Mouse (Mus musculus) heart, embryonic 11.5 days (tissue): ENCODE measurements around the gene Thsd4. TPM values are rescaled to one million over a fixed set of nuclear protein-coding genes. Genes with fewer than 3 reads are reported as not detected.

ENCODE experiments used
- ATAC-seq: fragments of 200-750 bp; cut with Nextera tagmentation; replicated peaks from 2 replicates; pipeline ENCODE4 v1.8.0; 2017; ENCODE audit warnings: moderate library complexity; ENCODE audit not compliant: insufficient number of reproducible peaks, low FRiP score, low TSS enrichment
- H3K27ac ChIP-seq: fragments of 300-500 bp; sonication (generic); 2 replicates; pipeline ENCODE4 v1.5.1; 2014; ENCODE audit warnings: mild to moderate bottlenecking, low read depth, low read length
- H3K27me3 ChIP-seq: fragments of 300-500 bp; sonication (generic); 2 replicates; pipeline ENCODE4 v1.6.1; 2014; ENCODE audit warnings: mild to moderate bottlenecking, low read length, mixed read lengths; ENCODE audit not compliant: control insufficient read depth, insufficient read depth
- H3K36me3 ChIP-seq: fragments of 300-500 bp; sonication (generic); 2 replicates; pipeline ENCODE4 v1.6.1; 2014; ENCODE audit warnings: mild to moderate bottlenecking, low read length, moderate library complexity, mixed read lengths; ENCODE audit not compliant: control insufficient read depth, insufficient read depth
- H3K4me1 ChIP-seq: fragments of 300-500 bp; sonication (generic); 2 replicates; pipeline ENCODE4 v1.6.1; 2014; ENCODE audit warnings: low read length; ENCODE audit not compliant: control insufficient read depth, insufficient read depth
- H3K4me2 ChIP-seq: fragments of 300-500 bp; sonication (generic); 2 replicates; pipeline ENCODE4 v1.6.1; 2014; ENCODE audit warnings: mild to moderate bottlenecking, moderate library complexity
- H3K4me3 ChIP-seq: fragments of 300-500 bp; sonication (generic); 2 replicates; pipeline ENCODE4 v1.5.1; 2014; ENCODE audit warnings: low read depth, low read length
- H3K9ac ChIP-seq: fragments of 300-500 bp; sonication (generic); 2 replicates; pipeline ENCODE4 v1.6.1; 2014; ENCODE audit warnings: mild to moderate bottlenecking, low read depth, low read length, moderate library complexity
- H3K9me3 ChIP-seq: fragments of 300-500 bp; sonication (generic); replicated peaks from 2 replicates; pipeline ENCODE4 v1.6.1; 2016; ENCODE audit warnings: low read length; ENCODE audit not compliant: control insufficient read depth
- WGBS: fragments of 180-500 bp; shearing (Covaris S2); extraction: QIAGEN DNeasy Blood & Tissue Kit; methylation state at CpG from one replicate; pipeline ENCODE4 v1.1.7; 2014; ENCODE audit not compliant: insufficient replicate concordance; 5-methylcytosine and 5-hydroxymethylcytosine counted together
- polyA plus RNA-seq: library from polyadenylated mRNA; unstranded; fragments of >200 nt; fragmentation: Nextera tagmentation; extraction: Ambion mirVana; gene quantifications from 2 replicates; pipeline ENCODE4 v1.2.1, GENCODE M21; 2014

The Thsd4 gene
- polyA plus RNA-seq, 1 experiment from 2014 or later: 14.6 TPM

- H3K27ac ChIP-seq: no peak overlapping the region
- no peaks in the 10 kb centered on the region for H3K27me3 ChIP-seq
- no peaks in the 10 kb centered on the region for H3K36me3 ChIP-seq
- ATAC-seq: no peak
- H3K9me3 ChIP-seq: no peaks in the 10 kb centered on the region
- no peak overlapping the region for H3K4me2 ChIP-seq
- no peaks in the 10 kb centered on the region for H3K4me1 ChIP-seq
- no peak overlapping the region for H3K4me3 ChIP-seq
- no peak overlapping the region for H3K9ac ChIP-seq
- WGBS: 51% methylated on average over 4 of the region's 4 CpGs
Measured at GRCm38 (mm10) chr9:60414076-60414755, 107.6 kb downstream of the Thsd4 start.

DNA sequence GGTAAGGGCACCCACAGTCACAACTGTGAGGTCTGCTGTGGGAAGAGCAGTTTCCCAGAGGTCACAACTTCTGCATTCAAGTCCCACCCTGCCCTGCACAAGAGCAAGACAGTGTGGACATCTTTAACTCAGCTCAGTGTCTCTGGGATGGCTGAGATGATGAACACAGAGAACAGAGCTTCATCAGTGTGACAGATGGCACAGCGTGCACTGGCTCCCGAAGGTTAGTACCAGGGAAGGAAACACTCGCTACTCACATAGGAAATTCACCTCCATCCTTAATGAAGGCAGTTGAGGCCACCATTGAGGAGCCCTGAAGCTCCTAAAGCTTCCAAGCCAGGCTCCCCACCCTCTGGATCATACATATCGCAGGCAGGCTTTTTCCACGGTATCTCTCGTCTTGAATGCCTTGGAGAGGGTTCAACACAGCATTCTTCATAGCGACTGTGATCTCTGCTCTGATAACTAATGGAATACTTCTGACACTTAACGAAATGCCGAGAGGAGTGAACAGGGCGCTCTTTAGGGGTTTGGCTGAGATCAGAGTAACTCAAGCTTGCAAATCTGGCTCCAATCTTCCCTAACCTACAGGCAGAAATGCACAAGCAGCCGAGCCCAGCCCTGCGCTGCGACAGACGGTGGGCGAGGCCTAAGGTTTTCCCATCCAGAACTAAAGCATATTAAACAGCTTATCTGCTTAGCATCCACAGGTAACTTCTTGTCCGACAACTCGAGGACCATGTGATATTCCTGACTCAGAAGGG, 110.8 kb downstream of the Thsd4 start:
- no peak for ATAC-seq
- no peaks in the 10 kb centered on the region for H3K4me1 ChIP-seq
- no peaks in the 10 kb centered on the region for H3K9me3 ChIP-seq
- no peaks in the 10 kb centered on the region for H3K27me3 ChIP-seq
- H3K4me2 ChIP-seq: no peak overlapping the region
- no peak overlapping the region for H3K27ac ChIP-seq
- WGBS: 61% methylated on average over 17 of the region's 17 CpGs
- no peaks in the 10 kb centered on the region for H3K36me3 ChIP-seq
- H3K4me3 ChIP-seq: no peak overlapping the region
- no peak overlapping the region for H3K9ac ChIP-seq

DNA sequence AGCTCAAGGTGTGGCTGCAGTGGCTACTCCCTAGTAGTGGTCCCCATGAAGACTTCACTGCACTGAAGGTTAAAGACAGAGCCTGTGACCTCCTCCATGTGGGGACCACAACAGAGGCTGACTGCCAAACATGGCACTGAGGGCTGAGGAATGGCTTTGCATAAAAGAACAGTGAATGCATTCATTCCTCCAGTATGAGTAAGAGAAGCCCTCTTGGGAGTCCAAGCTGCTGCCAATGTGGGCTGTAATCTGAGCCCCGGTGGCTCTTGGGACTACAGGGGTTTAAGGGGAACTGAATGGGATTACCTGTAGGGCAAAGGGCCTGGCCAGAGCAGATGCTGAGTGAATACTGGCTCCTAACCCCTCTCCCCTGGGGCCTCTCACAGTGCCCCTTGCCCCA, 114.5 kb downstream of the Thsd4 start:
- Histone ChIP-seq H3K27me3 (no peaks in the 10 kb centered on the region), H3K4me1 (no peaks in the 10 kb centered on the region), H3K4me2 (no peak overlapping the region), H3K36me3 (no peaks in the 10 kb centered on the region), H3K9ac (no peak overlapping the region), H3K27ac (no peak overlapping the region), H3K4me3 (no peak overlapping the region), H3K9me3 (no peaks in the 10 kb centered on the region)
- WGBS: 25% methylated on average over 1 of the region's 1 CpGs
- ATAC-seq: no peak

DNA sequence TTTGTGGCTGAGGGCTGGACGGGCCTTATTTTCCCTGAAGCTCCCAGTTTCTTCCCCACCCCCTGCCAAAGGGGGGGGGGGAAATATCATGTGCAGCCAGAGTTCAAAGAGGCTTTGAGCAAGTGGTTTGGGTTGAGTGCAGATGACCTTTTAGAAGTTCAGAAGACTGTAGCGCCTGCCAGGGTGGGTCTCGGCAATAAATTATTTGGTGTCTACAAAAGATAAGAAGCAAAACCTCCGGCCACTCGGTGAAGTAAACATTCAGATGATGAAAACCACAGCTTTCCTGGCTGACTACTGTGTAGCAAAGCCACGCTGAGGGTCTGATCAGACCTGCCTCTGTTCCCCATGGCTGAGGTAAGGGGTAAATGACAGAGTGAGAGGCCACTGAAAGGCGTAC, 116.1 kb downstream of the Thsd4 start:
- no peaks in the 10 kb centered on the region for H3K27me3 ChIP-seq
- 45% methylated on average over 7 of the region's 7 CpGs for WGBS
- no peaks in the 10 kb centered on the region for H3K36me3 ChIP-seq
- no peaks in the 10 kb centered on the region for H3K4me1 ChIP-seq
- H3K9me3 ChIP-seq: no peaks in the 10 kb centered on the region
- H3K27ac ChIP-seq: no peak overlapping the region
- no peak overlapping the region for H3K9ac ChIP-seq
- no peak overlapping the region for H3K4me2 ChIP-seq
- H3K4me3 ChIP-seq: no peak overlapping the region
- ATAC-seq: no peak

- Histone ChIP-seq H3K27ac (no peak overlapping the region), H3K9me3 (no peaks in the 10 kb centered on the region), H3K27me3 (no peaks in the 10 kb centered on the region), H3K4me3 (no peak overlapping the region), H3K36me3 (no peaks in the 10 kb centered on the region), H3K9ac (no peak overlapping the region), H3K4me2 (no peak overlapping the region), H3K4me1 (no peaks in the 10 kb centered on the region)
- ATAC-seq: no peak
- WGBS: 89% methylated on average over 6 of the region's 6 CpGs
Measured at GRCm38 (mm10) chr9:60402681-60403080, 119.2 kb downstream of the Thsd4 start.

- no peaks in the 10 kb centered on the region for H3K9me3 ChIP-seq
- no peak overlapping the region for H3K9ac ChIP-seq
- no peak overlapping the region for H3K4me2 ChIP-seq
- H3K4me1 ChIP-seq: no peaks in the 10 kb centered on the region
- no peak for ATAC-seq
- no peaks in the 10 kb centered on the region for H3K27me3 ChIP-seq
- no peaks in the 10 kb centered on the region for H3K36me3 ChIP-seq
- 83% methylated on average over 8 of the region's 8 CpGs for WGBS
- H3K27ac ChIP-seq: no peak overlapping the region
- no peak overlapping the region for H3K4me3 ChIP-seq
Measured at GRCm38 (mm10) chr9:60400001-60400400, 121.8 kb downstream of the Thsd4 start.

GRCm38 (mm10) chr9:60398073-60398472, 123.8 kb downstream of the Thsd4 start:
- Histone ChIP-seq H3K4me2 (no peak overlapping the region), H3K9ac (no peak overlapping the region), H3K9me3 (no peaks in the 10 kb centered on the region), H3K27ac (no peak overlapping the region), H3K4me1 (no peaks in the 10 kb centered on the region), H3K36me3 (no peaks in the 10 kb centered on the region), H3K27me3 (no peaks in the 10 kb centered on the region), H3K4me3 (no peak overlapping the region)
- WGBS: 39% methylated on average over 2 of the region's 2 CpGs
- no peak for ATAC-seq

- Histone ChIP-seq H3K9ac (no peak overlapping the region), H3K4me2 (no peak overlapping the region), H3K36me3 (no peaks in the 10 kb centered on the region), H3K4me1 (no peaks in the 10 kb centered on the region), H3K4me3 (no peak overlapping the region), H3K27ac (no peak overlapping the region), H3K9me3 (no peaks in the 10 kb centered on the region), H3K27me3 (no peaks in the 10 kb centered on the region)
- ATAC-seq: no peak
- 85% methylated on average over 3 of the region's 3 CpGs for WGBS
Measured at GRCm38 (mm10) chr9:60396096-60396495, 125.8 kb downstream of the Thsd4 start.

DNA sequence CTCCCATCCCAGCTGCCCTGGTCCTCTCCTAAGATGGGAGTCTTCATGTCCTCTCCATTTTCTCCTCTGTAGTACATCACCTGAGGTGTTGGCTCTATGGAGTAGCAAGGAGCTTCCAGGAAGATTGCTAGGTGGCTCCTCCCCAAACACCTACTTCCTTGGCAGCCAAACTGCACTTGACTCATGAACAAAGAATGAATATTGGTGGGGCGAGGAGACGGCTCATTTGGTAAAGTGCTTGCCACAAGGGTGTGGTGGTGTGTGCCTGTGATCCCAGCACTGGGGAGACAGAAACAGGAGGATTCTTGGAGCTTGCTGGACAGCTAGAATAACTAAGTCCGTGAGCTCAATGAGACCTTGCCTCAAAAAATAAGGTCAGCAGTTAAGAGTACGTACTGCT, 128.9 kb downstream of the Thsd4 start:
- Histone ChIP-seq H3K4me1 (no peaks in the 10 kb centered on the region), H3K4me2 (no peak overlapping the region), H3K27ac (no peak overlapping the region), H3K9ac (no peak overlapping the region), H3K9me3 (no peaks in the 10 kb centered on the region), H3K4me3 (no peak overlapping the region), H3K36me3 (no peaks in the 10 kb centered on the region), H3K27me3 (no peaks in the 10 kb centered on the region)
- no peak for ATAC-seq
- WGBS: 82% methylated on average over 4 of the region's 4 CpGs
